Mouse (Mus musculus): ENCODE results near the gene Slit1.

The Slit1 gene

DNA sequence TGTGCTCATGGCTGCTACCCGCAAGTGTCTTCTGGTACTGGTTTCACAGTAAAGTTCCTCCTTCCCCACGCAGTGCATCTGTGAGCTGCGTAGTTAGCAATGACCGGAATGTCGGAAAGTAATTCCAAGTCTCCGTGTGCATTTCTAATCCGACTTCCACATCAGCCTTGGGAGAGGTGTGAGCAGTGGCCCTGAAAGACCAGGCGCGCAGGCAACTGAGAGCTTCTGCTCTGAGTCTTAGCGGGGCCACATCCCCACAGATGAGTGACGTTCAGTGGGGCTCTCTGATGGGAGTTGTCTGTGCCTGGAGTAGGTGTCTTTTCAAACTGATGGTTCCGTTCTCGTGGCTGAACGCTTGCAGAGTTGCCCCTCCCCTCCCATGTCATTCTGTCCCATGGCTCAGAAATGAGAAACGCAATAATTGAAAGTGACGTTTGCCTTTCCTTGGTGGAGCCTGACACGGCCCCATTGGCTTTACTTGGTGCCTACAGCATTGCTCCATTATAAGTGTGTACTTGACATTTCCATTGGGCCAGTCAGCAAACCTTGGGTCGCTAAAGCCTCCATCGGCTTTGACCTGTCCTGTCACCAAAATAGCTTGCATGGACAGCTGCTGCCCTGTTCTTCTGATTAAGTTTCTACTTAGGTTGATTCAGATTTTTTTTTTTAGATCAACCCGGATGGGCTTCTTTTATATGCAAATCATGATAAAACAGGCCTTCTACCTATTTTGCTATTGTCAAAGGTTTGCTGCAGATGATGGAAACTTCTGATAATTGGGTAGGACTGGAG is 155.8 kb downstream of the Slit1 start:
- DNase-seq, result no peak

DNA sequence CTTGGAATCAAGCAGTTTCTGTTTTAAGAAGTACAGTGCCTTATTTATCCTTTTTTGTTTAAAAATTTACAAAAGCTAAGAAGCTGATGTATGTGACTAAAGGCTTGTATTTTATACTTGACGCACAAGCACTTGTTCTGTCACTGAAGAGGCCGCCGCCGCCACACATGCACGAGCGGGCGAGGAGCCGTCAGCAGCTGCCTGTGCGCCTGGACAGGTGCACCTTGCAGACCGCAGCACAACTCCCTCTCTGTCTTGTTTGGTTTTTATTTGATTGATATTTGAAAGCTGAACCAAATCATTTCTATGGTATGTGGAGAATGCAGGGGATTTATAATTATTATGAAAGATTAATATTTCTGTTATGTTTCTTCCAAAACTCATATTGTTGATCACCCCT is 156.7 kb downstream of the Slit1 start:
- no peak for DNase-seq

GRCm38 (mm10) chr19:41582918-41583514 is 160.4 kb downstream of the Slit1 start:
- no peak for DNase-seq

DNA sequence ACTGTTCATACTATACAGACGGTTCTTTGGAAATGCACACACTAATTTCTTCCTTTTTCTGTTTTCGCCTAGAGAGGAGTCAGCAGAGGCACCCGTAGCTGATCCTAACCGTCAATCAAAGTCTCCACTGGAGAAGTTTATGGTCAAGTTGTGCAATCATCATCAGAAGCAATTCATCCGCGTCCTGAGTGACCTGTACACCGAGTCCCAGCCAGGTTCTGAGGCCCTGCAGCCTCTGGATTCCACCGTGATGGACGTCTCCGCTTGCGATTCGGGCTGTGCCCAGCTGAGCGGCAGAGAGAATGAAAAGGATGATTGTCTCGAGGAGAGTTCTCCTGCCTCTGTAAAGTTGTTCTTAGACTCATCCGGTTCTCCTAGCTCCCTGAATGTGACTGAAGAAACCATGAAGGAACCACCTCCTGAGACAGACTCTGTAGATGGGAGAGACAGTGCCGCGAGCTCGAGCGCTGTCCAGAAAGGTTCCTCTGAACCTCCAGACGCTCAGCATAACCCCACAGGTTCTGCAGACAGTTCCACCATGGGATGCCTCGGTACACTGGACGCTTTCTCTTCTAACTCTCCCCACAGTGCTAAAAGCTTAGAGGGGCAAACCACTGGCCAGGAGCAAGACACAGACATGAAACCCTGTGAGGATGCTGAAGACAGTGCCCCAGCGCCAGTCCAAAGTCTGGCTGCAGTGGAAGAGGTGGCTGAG is 161.6 kb downstream of the Slit1 start, which contains the start of gene Gm340:
TSS of gene Gm340 (plus strand) at position 665 of the 715 bp plus-strand sequence.
- DNase-seq, result no peak

- DNase-seq, result no peak
Observed at GRCm38 (mm10) chr19:41579311-41579920, 164.0 kb downstream of the Slit1 start.

DNA sequence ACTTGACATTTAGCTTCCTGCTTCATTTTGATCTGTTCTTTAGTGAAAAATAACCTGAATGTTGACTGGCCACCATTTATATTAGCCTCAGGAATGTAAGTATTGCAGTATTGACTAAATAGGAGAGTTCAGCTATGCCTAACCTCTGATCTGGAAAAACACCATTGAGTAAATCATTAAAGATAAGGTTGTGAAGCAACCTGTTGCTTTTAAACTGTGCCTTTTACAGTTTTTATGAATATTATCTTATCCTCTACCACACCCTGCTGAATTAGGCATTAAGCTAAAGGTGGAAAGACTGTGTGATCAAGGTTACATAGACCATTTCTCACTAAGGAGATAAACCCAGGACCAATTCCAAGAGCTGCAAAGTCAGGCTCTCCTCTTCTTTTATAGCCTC is 165.9 kb downstream of the Slit1 start:
- no peak for DNase-seq

GRCm38 (mm10) chr19:41573700-41574099 is 169.8 kb downstream of the Slit1 start:
- DNase-seq, result no peak

GRCm38 (mm10) chr19:41568791-41569190 is 174.7 kb downstream of the Slit1 start:
- no peak for DNase-seq

- DNase-seq, result no peak
Observed at GRCm38 (mm10) chr19:41560856-41561255, 182.6 kb downstream of the Slit1 start.

- no peak for DNase-seq
Observed at GRCm38 (mm10) chr19:41558891-41559486, 184.5 kb downstream of the Slit1 start.

- no peak for DNase-seq
Observed at GRCm38 (mm10) chr19:41557491-41557890, 186.0 kb downstream of the Slit1 start.

- DNase-seq, result no peak
Observed at GRCm38 (mm10) chr19:41556981-41557380, 186.5 kb downstream of the Slit1 start.
